Mouse (Mus musculus) layer of hippocampus, adult 11-12 months (tissue): ENCODE results near the gene Utp3.
"Not testable (repeated sequence)": the region's sequence is repeated elsewhere in the genome, so short reads cannot be mapped to it uniquely, and the experiment has no call there.

Experiments
- DNase-seq: peaks from one replicate; pipeline ENCODE4 v3.0.0; 2022; ENCODE audit warnings: low spot score

Gene Utp3

GRCm38 (mm10) chr5:88554086-88554886, at the start of gene Utp3:
Gene Utp3 (plus strand): TSS chr5:88554462.
- peak; percentile 96 for DNase-seq

GRCm38 (mm10) chr5:88508555-88508954, 45.7 kb upstream of the Utp3 start:
- DNase-seq: no peak

GRCm38 (mm10) chr5:88508990-88509389, 45.3 kb upstream of the Utp3 start:
- peak; percentile 10 for DNase-seq

GRCm38 (mm10) chr5:88519232-88519631, 35.0 kb upstream of the Utp3 start:
- peak; percentile 24 for DNase-seq

GRCm38 (mm10) chr5:88527657-88528056, 26.6 kb upstream of the Utp3 start, which contains the start of gene Jchain:
Gene Jchain (minus strand): TSS chr5:88527891.
- no peak for DNase-seq

GRCm38 (mm10) chr5:88530908-88531307, 23.4 kb upstream of the Utp3 start:
- no peak for DNase-seq

GRCm38 (mm10) chr5:88534697-88535096, 19.6 kb upstream of the Utp3 start:
- DNase-seq: no peak

GRCm38 (mm10) chr5:88540845-88541244, 13.4 kb upstream of the Utp3 start:
- no peak for DNase-seq

GRCm38 (mm10) chr5:88542651-88543282, 11.5 kb upstream of the Utp3 start:
- DNase-seq: peak; percentile 48

- DNase-seq: not testable (repeated sequence)
Measured at GRCm38 (mm10) chr5:88544411-88544810, 9.9 kb upstream of the Utp3 start.

GRCm38 (mm10) chr5:88545536-88545935, 8.7 kb upstream of the Utp3 start:
- DNase-seq: no peak

- DNase-seq: no peak
Measured at GRCm38 (mm10) chr5:88553271-88554085, 784 bp upstream of the Utp3 start.

GRCm38 (mm10) chr5:88558991-88559390, 4.7 kb downstream of the Utp3 start:
- DNase-seq: no peak

- DNase-seq: no peak
Measured at GRCm38 (mm10) chr5:88561080-88561814, 7.0 kb downstream of the Utp3 start.

GRCm38 (mm10) chr5:88562863-88563780, 8.9 kb downstream of the Utp3 start:
- no peak for DNase-seq

GRCm38 (mm10) chr5:88564501-88565147, 10.4 kb downstream of the Utp3 start, which contains the start of gene Rufy3:
Gene Rufy3 (plus strand): TSS chr5:88565040.
- DNase-seq: peak; percentile 69

GRCm38 (mm10) chr5:88565148-88566033, 11.1 kb downstream of the Utp3 start:
- DNase-seq: peak; percentile 49

- no peak for DNase-seq
Measured at GRCm38 (mm10) chr5:88566034-88566841, 12.0 kb downstream of the Utp3 start.
